Mouse (Mus musculus) layer of hippocampus, adult 8-10 months (tissue): ENCODE measurements around the gene Slc5a1. TPM values are rescaled to one million over a fixed set of nuclear protein-coding genes. Genes with fewer than 3 reads are reported as not detected.

Source experiments
- DNase-seq, 2 experiments: peaks; one replicate each; pipeline ENCODE4 v3.0.0; 2022; ENCODE audit warnings: low spot score in 2 of 2
- total RNA-seq, 4 experiments: library from RNA; stranded (reverse); gene quantifications; 2 replicates each; pipeline ENCODE4 v1.2.4; 2022

The Slc5a1 gene
- under 1 TPM; 0.08 to 0.33 (median 0.18) TPM for total RNA-seq

DNA sequence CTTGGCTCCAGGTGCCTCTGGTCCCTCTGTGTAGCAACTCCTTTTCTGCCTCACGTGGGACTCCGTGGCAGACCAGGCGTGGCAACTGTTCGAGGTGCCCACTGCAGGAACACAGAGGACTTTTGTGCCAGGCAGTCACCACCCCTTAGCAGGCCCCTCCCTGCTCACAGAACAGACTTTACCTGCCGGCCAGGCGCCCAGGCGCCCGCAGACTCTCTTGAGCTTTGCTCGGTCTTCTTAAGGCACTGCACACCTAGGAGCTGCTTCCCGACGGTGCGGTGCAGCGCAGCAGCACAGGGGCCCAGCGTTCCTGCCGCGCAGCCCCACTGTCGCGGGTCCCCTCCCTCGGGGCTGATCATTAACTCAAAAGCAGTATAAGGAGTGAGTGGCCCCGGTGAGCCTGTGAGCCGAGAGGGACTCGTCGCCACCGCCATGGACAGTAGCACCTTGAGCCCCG, at the start of gene Slc5a1:
Gene Slc5a1 (plus strand): TSS at position 195 of the 457 bp plus-strand sequence.
- DNase-seq = no peak

DNA sequence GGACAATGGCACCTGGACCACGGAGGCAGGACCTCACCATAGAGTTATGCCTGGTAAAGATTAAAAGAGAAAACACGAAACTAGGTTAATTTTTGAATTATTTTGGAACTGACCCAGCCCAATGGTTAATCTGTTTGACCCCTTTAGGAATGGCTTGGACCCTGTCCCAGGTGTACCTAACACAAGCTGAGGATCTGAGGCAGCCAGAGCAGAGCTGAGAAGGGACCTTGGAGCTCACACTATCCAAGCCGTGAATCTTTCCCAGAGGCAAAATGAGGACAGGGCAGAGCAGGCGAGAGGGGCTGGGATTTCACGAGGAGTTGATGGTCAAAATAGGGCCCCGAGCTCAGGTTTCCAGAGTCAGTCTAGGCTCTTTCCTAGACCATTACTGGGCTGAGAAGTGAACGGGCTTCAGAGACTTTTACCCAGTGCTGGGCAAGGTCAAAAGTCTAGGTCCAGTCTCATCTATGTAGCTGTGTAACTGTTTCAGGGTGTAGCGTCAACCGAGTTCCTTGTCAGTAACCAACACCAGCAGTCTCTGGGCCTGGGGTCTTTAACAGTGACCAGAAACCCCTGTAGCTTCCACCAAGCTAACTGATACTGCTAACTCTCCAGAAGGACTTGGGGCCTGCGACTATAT, 47.8 kb upstream of the Slc5a1 start:
- no peak for DNase-seq

DNA sequence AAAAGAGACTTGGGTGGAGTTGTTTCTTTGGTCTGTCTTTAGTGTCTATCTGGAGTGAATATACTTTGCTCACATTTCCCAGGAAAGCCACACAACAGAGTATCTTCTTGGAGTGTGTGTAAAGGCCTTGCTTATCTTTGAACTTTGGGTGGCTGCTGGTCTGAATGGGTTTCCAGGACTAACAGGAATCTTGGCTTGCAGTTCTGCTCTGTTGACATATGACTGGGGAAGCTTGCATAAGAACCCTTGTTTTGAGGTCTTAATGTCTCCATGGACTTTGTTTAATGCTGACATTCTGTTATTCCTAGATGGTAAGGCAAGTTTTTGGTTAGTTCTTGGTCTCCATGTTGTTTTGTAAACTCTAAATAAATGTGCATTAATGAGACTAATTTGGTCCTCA, 33.9 kb upstream of the Slc5a1 start:
- DNase-seq = no peak

DNA sequence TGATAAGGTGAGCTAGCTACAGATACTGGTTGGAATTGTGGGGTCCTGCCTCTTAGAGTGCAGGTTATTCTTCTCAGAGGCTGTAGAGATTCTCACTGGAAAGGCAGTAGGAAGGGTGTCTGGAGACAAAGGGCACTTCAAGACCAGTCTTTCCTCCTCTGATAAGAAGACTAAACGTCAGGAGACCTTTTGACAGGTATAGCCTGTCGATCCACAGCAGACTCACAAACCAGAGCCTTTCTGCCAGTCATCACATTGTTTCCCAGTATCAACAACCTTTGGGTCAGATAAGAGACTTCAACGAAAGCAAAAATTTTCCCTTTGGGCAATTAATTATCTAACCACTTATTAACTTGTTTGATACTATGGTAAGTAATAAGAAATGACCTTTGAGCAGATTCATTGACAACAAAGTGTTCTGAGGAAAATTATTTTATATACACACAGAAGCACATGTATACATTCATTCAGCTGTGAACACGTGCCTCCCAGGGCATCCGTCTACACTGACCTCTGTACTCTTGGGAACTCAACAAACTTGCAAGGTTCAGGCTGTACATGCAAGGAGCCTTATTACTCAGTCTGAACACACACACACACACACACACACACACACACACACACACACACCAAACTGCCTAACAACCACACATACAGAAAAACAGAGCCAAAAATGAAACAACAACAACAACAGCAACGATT, 27.4 kb upstream of the Slc5a1 start:
- DNase-seq = no peak

DNA sequence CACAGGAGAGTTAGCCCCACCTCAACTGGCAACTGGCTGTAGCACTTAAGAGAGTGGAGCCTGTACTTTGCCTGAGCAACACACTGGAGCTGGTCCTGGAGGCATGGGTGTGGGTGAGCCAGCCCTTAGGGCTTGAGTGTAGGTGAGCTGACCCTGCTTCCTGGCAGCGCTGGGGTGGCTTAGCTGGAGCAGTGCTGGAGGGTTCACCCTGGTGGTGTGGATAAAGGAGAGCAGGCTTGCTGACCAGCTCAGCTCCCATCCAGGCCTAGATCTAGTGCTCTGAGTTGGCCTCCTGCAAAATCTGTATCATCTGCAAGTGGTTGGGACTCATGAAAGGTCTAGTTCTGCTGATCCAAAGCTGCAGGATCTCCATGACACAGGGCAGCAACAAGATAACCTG, 21.1 kb upstream of the Slc5a1 start:
- no peak for DNase-seq

DNA sequence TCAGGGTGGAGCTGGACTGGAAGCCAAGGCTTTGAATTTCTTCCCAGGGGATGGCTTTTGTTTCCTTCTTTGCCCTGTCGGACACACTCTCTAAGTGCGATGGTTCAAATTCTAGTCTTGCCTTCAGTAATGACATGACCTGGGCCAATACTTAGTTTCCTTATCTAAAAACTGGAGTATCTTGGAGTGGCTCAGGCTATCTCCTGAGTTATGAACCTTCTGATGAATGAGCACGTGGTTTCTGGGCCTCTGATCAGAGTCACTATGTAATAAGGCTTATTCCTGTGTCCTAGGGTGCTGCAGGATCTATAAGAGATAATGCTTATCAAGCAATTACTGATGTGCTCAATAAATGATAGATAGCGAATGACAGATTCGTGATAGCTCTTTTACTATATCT, 19.4 kb upstream of the Slc5a1 start:
- DNase-seq = no peak

DNA sequence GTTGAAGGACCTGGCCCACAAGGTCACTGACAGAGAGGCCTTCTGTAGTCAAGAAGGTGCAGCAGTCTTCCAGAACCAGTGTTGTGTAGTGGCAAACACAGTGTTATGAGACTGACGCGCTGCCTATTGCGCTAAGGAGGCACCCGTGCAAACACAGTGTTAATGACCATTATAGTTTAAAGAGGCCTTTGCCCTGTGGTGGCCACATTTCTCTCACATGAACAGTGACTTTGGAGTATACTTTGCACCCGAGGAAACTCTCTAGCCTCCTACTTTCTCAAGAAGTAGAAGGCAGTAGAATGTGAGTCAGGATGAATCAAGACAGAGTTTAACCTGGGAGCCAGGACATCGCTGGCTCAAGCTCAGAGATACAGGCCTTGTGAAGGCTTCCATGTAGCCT, 12.7 kb upstream of the Slc5a1 start:
- DNase-seq = no peak

DNA sequence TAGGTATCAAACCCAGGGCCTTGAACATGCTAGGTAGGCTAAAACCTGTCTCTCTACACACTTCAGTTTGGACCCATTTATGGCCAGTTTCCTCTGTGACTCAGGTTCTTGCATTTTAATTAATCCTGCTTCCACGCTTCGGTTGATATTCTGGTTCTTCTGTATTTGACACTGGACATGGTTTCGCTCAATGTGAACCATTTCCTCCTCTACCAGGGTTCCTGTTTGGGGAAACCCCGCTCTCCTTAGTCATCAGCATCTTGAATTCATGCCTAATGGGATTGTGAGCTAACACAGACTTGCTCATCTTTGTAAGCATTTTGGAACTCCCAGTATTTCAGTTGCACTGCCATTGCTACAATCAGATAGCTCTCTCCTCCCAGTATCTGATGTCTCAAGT, 8.7 kb upstream of the Slc5a1 start:
- no peak for DNase-seq

DNA sequence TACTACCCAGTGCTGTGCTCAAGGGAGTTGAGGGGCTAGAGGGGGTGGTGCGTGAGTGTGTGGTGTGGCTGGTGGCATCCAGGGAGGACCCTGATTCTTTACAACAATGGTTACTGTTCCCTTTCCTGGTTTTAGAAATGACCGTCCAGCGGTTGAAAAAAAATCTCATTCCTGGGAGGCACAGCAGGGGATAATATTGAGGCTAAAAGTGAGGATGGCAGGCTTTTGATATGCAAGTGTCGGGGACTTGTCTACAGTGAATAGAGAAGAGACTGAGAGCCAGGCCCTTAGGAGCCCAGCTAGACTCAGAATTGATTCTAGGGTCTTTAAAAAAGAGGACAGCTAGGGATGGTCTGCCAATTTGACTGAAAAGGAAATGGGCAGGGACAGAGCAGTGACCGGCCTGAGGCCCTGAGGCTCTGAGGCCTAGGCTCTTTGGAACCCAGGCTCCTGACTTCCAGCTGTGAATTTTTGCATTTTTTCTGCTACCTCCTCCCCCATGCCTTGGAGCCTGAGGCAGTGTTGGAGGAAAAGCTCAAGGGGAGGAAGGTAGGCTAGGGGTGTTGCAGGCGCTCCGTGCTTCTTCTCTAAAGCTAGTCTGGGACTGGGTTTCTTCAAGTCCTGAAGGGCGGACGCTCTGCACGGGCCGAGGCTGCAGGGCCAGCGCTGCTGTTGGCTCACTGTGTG, 1.5 kb upstream of the Slc5a1 start:
- DNase-seq = no peak

DNA sequence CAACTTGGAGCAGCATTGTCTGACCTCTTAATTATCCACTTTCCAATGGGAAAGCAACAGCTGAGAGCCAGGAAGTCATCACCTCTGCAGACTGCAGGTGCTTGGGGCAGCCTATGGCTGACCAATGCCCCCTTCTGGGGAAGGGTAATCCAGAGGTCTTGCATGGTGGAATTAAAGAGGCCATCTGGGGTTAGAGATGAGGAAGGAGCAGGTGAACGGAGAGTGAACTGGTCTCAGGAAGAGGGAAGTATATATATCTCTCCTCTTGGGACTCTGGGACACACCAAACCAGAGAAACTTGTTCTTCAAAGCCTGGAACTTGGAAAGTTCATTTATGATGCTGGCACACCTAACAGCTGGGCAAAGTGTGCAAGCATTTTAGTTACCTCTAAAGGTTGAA, 857 bp downstream of the Slc5a1 start:
- no peak for DNase-seq

DNA sequence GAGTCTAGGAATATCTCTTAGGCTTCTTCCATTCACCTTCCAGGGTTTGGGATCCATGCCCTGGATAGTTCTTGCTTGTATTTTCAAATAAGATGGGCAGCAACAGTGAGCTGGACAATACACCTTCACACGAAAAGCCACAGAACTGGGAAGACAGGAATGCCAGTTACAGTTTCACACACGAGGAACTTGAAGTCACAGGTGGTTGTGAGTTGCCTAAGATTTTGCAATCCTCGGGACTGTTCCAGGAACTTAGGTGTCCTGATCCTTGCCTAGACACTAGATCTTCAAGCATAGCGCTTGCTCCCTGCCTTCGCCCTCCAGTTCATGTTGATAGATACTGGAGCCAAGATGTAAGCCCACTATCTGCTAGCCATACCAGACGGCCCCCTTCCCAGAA, 1.6 kb downstream of the Slc5a1 start:
- no peak for DNase-seq

DNA sequence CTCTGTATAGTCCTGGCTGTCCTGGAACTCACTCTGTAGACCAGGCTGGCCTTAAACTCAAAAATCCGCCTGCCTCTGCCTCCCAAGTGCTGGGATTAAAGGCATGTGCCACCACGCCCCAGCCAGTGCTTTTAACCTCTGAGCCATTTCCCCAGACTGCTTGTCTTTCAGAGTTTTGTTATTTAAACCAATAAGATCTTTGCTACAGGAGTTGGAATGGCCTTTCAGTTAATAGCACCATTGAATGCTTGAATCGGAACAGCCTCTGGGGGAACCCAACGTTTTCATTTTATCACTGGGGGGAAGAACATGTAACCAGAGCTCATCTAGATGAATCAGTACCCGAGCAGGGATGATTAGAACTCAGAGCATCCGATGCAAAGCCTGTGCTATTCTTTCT, 3.0 kb downstream of the Slc5a1 start:
- DNase-seq = no peak

DNA sequence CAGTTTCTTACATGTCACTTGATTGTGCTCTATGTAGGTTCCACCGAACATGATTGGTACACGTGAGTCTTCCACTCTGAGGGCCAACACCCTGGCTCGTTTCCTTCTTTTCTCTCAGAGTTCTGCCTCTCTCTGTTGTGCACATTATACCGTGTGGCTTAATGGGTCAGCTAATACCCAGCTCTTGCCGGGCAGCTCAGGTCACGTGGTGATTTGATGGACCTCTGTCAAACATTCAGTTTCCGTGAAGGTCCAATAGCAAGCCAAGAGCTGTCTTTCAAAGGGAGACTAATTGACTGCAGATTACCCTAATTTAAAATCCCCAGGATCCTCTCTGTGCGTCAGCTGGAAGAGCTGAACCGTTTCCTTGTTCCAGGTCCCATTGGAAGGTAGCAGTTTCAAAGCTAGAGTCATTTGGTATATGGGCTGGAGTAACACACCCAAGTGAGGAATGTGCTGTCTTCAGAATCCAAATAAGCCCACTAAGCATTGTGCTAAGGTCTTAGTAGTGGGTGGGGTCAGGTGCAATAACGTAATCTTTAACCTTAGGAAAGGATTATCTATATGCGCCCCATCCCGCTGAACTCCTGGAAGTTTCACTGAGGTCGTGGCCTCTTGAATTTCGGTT, 3.9 kb downstream of the Slc5a1 start:
- no peak for DNase-seq

DNA sequence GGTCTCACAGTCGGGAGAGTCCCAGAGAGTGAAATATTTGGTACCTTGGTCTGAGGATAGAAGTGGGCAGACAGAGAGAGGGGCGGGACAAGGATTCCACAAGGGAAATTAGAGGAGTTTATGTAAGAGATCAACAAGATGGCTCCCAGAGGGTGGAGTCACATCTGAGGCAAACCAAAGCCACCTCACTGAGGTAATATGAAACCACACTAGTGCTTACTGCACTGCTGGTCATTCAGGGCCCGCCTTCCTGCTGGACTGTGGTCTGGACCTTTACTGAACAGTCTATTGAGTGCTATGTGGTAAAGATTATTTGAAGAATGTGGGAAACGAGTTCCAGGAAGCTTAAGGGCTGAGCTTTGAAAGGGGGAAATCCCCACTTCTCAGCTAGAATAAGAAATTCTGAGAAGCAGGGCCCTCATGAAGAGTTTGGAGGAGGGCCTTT, 17.9 kb downstream of the Slc5a1 start:
- no peak for DNase-seq

DNA sequence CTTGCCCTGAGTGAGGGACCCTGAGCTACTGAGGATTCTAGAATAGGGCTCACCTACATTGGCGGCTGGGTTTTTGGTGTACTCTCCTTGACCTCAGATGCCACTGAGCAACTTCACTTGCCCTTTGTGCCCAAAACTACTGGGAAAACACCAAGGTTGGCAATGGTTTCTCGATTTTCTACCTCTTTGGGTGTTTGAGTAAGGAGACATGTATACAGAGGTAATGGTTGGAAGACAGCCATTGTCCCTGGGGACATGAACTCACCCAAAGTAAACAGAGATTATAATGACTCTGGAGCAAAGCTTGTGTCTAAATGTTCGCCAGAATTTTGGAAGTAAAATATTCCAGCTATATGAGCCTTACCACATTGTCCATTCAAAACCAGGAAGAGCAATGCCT, 19.6 kb downstream of the Slc5a1 start:
- DNase-seq = no peak

DNA sequence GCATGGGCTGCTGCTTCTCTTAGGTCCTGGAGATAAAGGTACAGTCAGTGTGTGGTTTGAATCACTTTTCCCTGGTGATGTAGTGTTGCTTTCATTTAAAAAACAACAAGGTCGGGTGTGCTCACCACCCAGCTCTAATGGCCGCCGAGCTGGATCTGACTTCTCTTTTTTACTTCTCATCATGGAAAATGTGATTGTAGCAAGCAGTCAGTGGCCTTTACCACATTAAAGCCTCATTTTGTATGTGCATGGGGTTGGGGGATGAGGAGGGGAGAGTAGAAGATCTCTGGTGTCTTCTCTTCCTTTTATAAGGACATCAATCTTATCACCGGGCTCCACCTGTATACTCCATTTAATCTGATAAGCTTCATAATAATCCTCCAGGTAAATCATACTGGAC, 21.3 kb downstream of the Slc5a1 start:
- DNase-seq = no peak

DNA sequence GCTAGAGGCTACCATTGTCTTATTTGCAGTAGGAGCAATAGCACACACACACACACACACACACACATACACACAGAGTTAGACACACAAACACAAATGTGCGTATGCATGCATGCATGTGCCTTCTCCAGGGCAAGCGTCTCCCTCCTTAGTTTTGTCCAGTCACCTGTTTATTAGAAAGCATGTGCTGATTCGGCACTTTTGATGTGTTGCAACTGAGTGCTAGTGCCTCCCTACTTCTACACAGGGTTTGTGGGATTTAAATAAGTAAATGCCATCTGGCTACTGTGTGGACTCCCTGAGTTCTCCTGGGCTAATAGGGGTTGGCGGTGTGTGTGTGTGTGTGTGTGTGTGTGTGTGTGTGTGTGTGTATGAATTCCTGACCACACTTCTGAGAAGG, 30.1 kb downstream of the Slc5a1 start:
- no peak for DNase-seq

DNA sequence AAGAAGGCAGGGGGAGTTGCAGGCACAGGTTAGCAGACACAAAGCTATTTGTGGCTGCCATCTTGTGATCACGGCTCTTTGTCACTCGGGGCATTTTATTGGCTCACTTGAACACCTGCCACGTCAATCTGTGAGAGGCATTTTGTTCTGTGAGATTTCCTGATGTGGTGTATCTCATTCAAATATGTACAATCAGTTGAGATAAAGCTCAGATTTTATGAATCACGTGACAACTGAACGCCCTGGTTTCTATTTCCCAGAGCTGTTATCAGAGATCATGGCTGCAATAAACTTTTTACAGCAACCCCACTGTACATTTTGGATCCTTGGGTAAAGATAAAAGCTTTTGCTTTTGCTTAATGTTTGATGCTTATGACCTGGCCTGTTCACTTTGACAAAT, 31.6 kb downstream of the Slc5a1 start:
- DNase-seq = no peak

DNA sequence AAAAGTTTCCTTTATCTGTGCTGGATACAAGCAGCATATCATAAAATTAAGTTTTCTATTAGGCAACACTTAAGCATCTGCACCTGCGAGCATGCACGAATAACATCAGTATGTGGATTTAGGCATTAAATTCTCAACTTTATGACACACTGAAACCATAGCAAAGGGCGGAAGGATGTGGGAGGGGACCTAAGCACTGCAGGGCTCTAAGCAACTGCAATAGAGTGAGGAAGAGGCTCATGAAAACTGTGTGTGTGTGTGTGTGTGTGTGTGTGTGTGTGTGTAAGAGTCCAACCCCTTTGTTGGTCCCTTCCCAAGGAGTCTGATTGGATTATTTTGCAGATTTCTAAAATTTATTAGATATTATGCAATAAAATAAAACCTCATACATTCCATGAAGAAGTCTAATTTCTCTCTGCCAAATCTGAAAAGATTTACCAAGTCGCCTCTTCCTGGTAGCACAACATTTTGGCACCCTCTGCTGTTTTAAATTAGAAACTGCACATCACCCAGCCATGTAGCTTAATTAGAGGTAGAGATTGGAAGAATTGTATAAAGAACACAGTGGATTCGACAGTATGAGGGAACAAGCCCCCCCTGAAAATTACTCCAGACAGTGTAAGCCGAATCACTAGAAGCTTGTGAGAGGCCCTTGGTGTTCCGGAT, 38.9 kb downstream of the Slc5a1 start:
- DNase-seq = peak in 1 of 2 experiments; percentile 48

DNA sequence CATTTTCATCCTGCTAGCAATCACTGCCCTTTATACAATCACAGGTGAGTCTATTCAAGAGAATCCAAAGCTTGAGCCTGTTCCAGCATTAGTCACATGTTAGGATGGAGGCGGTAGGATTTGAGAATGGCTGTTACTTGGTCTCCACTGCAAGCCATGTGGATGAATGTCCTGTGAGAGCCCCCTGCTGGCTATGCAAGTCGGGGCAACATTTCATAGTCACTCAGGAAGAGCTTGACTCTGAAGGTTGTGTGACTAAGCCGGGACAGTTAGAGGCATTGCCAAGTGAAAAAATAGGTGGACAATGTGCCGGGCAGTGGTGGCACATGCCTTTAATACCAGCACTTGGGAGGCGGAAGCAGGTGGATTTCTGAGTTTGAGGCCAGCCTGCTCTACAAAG, 40.0 kb downstream of the Slc5a1 start:
- no peak for DNase-seq

DNA sequence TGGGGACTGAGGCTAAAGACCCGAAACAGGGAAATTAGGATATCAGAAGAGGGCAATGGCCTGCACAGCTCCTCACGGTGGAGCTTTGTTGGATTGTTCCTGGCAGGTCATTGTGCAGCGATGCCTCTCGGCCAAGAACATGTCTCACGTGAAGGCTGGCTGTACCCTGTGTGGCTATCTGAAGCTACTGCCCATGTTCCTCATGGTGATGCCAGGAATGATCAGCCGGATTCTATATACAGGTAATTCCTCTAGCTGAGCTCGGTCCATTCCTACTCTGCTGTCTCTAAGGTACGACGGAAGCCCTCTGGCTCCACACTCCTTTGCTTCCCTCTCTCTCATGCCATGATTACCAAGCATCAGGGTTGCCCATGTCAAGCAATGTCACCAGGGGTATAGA, 42.8 kb downstream of the Slc5a1 start:
- no peak for DNase-seq

DNA sequence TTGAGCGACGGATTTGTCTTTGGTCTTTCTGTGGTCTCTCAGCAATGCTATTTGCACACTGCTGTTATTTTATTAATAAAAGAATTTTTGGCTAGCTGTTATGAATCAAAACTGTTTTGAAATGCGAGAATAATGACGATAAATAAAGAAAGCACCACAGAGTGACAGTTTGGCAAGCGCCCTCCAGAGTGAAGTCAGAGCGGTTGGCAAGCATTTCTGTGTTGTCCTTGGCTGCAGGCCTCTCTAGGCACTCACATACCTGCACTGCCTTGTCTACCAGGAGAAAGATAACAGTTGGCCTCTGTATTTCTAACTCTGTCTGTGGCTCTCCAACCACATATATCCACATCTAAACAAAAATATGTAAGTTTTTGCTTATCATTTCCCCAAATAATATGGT, 43.7 kb downstream of the Slc5a1 start:
- no peak for DNase-seq
